Comparison of ENCODE assay signal across 8 mouse cellular contexts in the genomic region with DNA sequence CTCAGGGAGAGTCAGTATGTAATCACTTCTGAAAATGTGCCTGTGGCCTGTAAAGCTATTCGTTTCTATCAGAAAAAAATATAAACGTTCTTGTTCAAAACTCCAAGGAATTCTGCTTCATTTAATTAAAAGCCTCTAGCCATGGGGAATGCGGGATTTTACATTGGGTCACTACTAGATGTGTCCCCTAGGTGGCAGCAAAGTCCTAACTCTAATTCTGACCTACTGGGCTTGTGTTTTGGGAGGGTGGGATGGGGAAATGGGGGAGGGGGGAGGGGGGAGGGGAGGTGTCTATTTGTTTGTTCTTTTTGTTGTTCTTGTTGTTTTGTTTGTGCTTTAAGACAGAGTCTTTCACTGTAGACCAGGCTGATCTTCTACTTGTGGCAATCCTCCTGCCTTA. TPM values are rescaled to one million over a fixed set of nuclear protein-coding genes. Genes with fewer than 3 reads are reported as not detected.
DNase-seq lines count a peak whose midpoint lies in the region; ATAC-seq and TF ChIP-seq lines count a peak whose summit lies in the region.
"Had no signal": no experiment of that assay in that cellular context is flagged by ENCODE, and none has a peak within 500 bp of the region (broad histone marks: within the 10 kb centered on the region; RNA-seq: fewer than 3 reads in every experiment).

No protein-coding gene starts in this region.

- no peaks in the 10 kb centered on the region for H3K27me3 ChIP-seq in intestine, embryonic 14.5 days (replicated peaks; ENCODE audit: control insufficient read depth, insufficient read depth, low read length)
- H3K27me3 ChIP-seq in intestine, embryonic 16.5 days (replicated peaks; ENCODE audit: control insufficient read depth, insufficient read depth, low read length) = no peaks in the 10 kb centered on the region
- no peaks in the 10 kb centered on the region for H3K27me3 ChIP-seq in E14TG2a.4 (ENCODE audit: insufficient read depth, low read length)
- H3K27me3 ChIP-seq in embryonic facial prominence, embryonic 14.5 days (replicated peaks; ENCODE audit: control insufficient read depth, insufficient read depth, low read length) = no peaks in the 10 kb centered on the region
- H3K27me3 ChIP-seq in neural tube, embryonic 11.5 days (ENCODE audit: control insufficient read depth, insufficient read depth, low read length) = no peaks in the 10 kb centered on the region

- peak; percentile 60 for TF ChIP-seq CTCF in E14TG2a.4 (conservative IDR thresholded peaks at IDR 0.05; ENCODE audit: low read length)

- peak; percentile 80 for DNase-seq in intestine, embryonic 14.5 days (ENCODE audit: low spot score)
- peak; percentile 76 for DNase-seq in ZHBTc4 (ENCODE audit: low read depth, low spot score)
- DNase-seq in embryonic facial prominence, embryonic 14.5 days (ENCODE audit: low spot score) = peak; percentile 29
- DNase-seq in left cerebral cortex, postnatal 14 days (ENCODE audit: low spot score in 2 of 2) = peak; percentile 70 to 76
- DNase-seq in neural tube, embryonic 11.5 days (ENCODE audit: low spot score) = peak; percentile 60

- under 1% methylated on average over 3 of the region's 3 CpGs for WGBS in intestine, embryonic 14.5 days
- WGBS in intestine, embryonic 16.5 days = 4% methylated on average over 3 of the region's 3 CpGs
- 0% methylated on average over 3 of the region's 3 CpGs for WGBS in embryonic facial prominence, embryonic 14.5 days
- WGBS in neural tube, embryonic 11.5 days = 5% methylated on average over 3 of the region's 3 CpGs

- no peaks in the 10 kb centered on the region for H3K4me1 ChIP-seq in intestine, embryonic 14.5 days (replicated peaks; ENCODE audit: control insufficient read depth, insufficient read depth, low read length)
- no peaks in the 10 kb centered on the region for H3K4me1 ChIP-seq in intestine, embryonic 16.5 days (ENCODE audit: control insufficient read depth, insufficient read depth, low read length)
- peaks cover 5% of the 10 kb centered on the region; the same call in 1 of the 2 replicates for H3K4me1 ChIP-seq in E14TG2a.4 (replicated peaks; ENCODE audit: low read depth, low read length)
- no peaks in the 10 kb centered on the region for H3K4me1 ChIP-seq in embryonic facial prominence, embryonic 14.5 days (ENCODE audit: control insufficient read depth, insufficient read depth, low read length)
- no peaks in the 10 kb centered on the region for H3K4me1 ChIP-seq in neural tube, embryonic 11.5 days (ENCODE audit: control insufficient read depth, insufficient read depth, low read length)

- H3K9ac ChIP-seq in intestine, embryonic 14.5 days (ENCODE audit: low read length) = no peak overlapping the region
- no peak overlapping the region for H3K9ac ChIP-seq in intestine, embryonic 16.5 days (ENCODE audit: low read depth, low read length)
- H3K9ac ChIP-seq in embryonic facial prominence, embryonic 14.5 days (ENCODE audit: low read depth, low read length) = no peak overlapping the region
- H3K9ac ChIP-seq in neural tube, embryonic 11.5 days (ENCODE audit: low read length) = no peak overlapping the region

- no peak overlapping the region for H3K4me2 ChIP-seq in intestine, embryonic 14.5 days (ENCODE audit: low read length)
- H3K4me2 ChIP-seq in intestine, embryonic 16.5 days (ENCODE audit: low read depth, low read length) = no peak overlapping the region
- H3K4me2 ChIP-seq in embryonic facial prominence, embryonic 14.5 days (ENCODE audit: low read depth, low read length) = no peak overlapping the region
- no peak overlapping the region for H3K4me2 ChIP-seq in neural tube, embryonic 11.5 days (ENCODE audit: low read depth)

- no peak overlapping the region for H3K4me3 ChIP-seq in intestine, embryonic 14.5 days (ENCODE audit: low read depth, low read length)
- no peak overlapping the region for H3K4me3 ChIP-seq in intestine, embryonic 16.5 days (ENCODE audit: low read length)
- H3K4me3 ChIP-seq in E14TG2a.4 (replicated peaks; ENCODE audit: low read length) = no peak overlapping the region
- no peak overlapping the region for H3K4me3 ChIP-seq in embryonic facial prominence, embryonic 14.5 days (ENCODE audit: low read depth, low read length)
- no peak overlapping the region for H3K4me3 ChIP-seq in neural tube, embryonic 11.5 days (ENCODE audit: low read depth, low read length)
- H3K4me3 ChIP-seq: erythroblast, embryonic 14.5 days had no signal

- intact Hi-C loops in left cerebral cortex, postnatal 14 days (cut with DNase I) = no loop called here

- no peaks in the 10 kb centered on the region for H3K9me3 ChIP-seq in intestine, embryonic 14.5 days (ENCODE audit: control insufficient read depth, low read length)
- no peaks in the 10 kb centered on the region for H3K9me3 ChIP-seq in intestine, embryonic 16.5 days (ENCODE audit: control insufficient read depth, low read length)
- peaks cover 14% of the 10 kb centered on the region for H3K9me3 ChIP-seq in E14TG2a.4 (ENCODE audit: low read length)
- no peaks in the 10 kb centered on the region for H3K9me3 ChIP-seq in embryonic facial prominence, embryonic 14.5 days (ENCODE audit: control insufficient read depth, low read length)
- no peaks in the 10 kb centered on the region for H3K9me3 ChIP-seq in neural tube, embryonic 11.5 days (ENCODE audit: control insufficient read depth, low read length)

- no peaks in the 10 kb centered on the region for H3K36me3 ChIP-seq in intestine, embryonic 14.5 days (ENCODE audit: control insufficient read depth, insufficient read depth, low read length)
- H3K36me3 ChIP-seq in intestine, embryonic 16.5 days (ENCODE audit: control insufficient read depth, insufficient read depth, low read length) = no peaks in the 10 kb centered on the region
- no peaks in the 10 kb centered on the region for H3K36me3 ChIP-seq in E14TG2a.4 (ENCODE audit: insufficient read depth, low read length)
- H3K36me3 ChIP-seq in embryonic facial prominence, embryonic 14.5 days (ENCODE audit: control insufficient read depth, insufficient read depth, low read length) = no peaks in the 10 kb centered on the region
- no peaks in the 10 kb centered on the region for H3K36me3 ChIP-seq in neural tube, embryonic 11.5 days (ENCODE audit: control insufficient read depth, insufficient read depth, low read length)

- no peak for ATAC-seq in intestine, embryonic 14.5 days (replicated peaks; ENCODE audit: low FRiP score, low TSS enrichment, low read depth)
- ATAC-seq in intestine, embryonic 16.5 days = no peak
- no peak for ATAC-seq in embryonic facial prominence, embryonic 14.5 days (ENCODE audit: low read depth)
- no peak for ATAC-seq in neural tube, embryonic 11.5 days (ENCODE audit: insufficient read depth, low FRiP score, low TSS enrichment)

- no peak overlapping the region for H3K27ac ChIP-seq in intestine, embryonic 14.5 days (ENCODE audit: low read depth)
- no peak overlapping the region for H3K27ac ChIP-seq in intestine, embryonic 16.5 days (ENCODE audit: low read length)
- no peak overlapping the region for H3K27ac ChIP-seq in embryonic facial prominence, embryonic 14.5 days (replicated peaks; ENCODE audit: low read depth, low read length)
- no peak overlapping the region for H3K27ac ChIP-seq in neural tube, embryonic 11.5 days (ENCODE audit: low read depth, low read length)

RNA-seq across cellular contexts. Expression of a gene that starts 7.2 kb away (rescaled TPM):
- polyA plus RNA-seq in intestine, embryonic 14.5 days (2014; fragmentation: Nextera tagmentation; extraction: Ambion mirVana) = 10.5 and 12.1 TPM in 2 replicates
- 7.3 and 8.3 TPM in 2 replicates for polyA plus RNA-seq in intestine, embryonic 16.5 days (2015; fragmentation: Nextera tagmentation; extraction: Ambion mirVana)
- 10.4 and 13.5 TPM in 2 replicates for polyA plus RNA-seq in embryonic facial prominence, embryonic 14.5 days (2014; fragmentation: Nextera tagmentation; extraction: Ambion mirVana)
- total RNA-seq in left cerebral cortex, postnatal 14 days (2021) = 10 to 100 TPM; 43.8 to 44.9 TPM
- 12.0 and 15.4 TPM in 2 replicates for polyA plus RNA-seq in neural tube, embryonic 11.5 days (2014; fragmentation: Nextera tagmentation; extraction: Ambion mirVana)

RNA-seq across cellular contexts. Expression of a gene that starts 19.3 kb away (rescaled TPM):
- polyA plus RNA-seq in intestine, embryonic 14.5 days (2014; fragmentation: Nextera tagmentation; extraction: Ambion mirVana) = 17.8 and 18.2 TPM in 2 replicates
- polyA plus RNA-seq in intestine, embryonic 16.5 days (2015; fragmentation: Nextera tagmentation; extraction: Ambion mirVana) = 12.3 and 13.0 TPM in 2 replicates
- 12.6 and 17.9 TPM in 2 replicates for polyA plus RNA-seq in embryonic facial prominence, embryonic 14.5 days (2014; fragmentation: Nextera tagmentation; extraction: Ambion mirVana)
- total RNA-seq in left cerebral cortex, postnatal 14 days (2021) = 10 to 100 TPM; 29.0 to 30.8 TPM
- 16.1 and 17.7 TPM in 2 replicates for polyA plus RNA-seq in neural tube, embryonic 11.5 days (2014; fragmentation: Nextera tagmentation; extraction: Ambion mirVana)

Comparison
In these comparisons a context has a peak if more than half of its experiments do, and no peak if none do; other contexts are left out.
1. DNase-seq: peak in every context shown above with its lines; median percentile 80 in intestine, embryonic 14.5 days; 76 in ZHBTc4; 73 in left cerebral cortex, postnatal 14 days; 60 in neural tube, embryonic 11.5 days; 29 in embryonic facial prominence, embryonic 14.5 days.